In the genomic region with DNA sequence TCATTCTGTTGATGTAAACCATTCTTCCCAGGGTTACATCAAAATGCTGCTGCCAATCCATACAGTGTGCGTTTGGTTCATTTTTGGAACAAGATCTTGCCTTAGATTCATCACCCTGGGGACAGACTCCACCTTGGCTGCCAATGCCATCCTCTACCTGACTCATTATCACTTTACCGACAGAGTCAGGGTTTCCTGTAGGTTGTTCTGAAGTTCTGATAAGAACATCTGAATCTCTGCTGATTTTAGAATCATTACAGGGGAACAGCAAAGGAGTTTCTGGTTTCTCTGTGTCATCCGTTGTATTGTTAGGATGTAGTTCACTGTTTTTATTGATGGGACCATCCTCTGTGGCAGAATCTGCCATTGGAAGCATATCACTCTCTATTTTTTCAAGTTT, we compare ENCODE assay signal across 18 mouse cellular contexts. TPM values are rescaled to one million over a fixed set of nuclear protein-coding genes. Genes with fewer than 3 reads are reported as not detected.
"Had no signal": no experiment of that assay in that cellular context is flagged by ENCODE, and none has a peak within 500 bp of the region (broad histone marks: within the 10 kb centered on the region; RNA-seq: fewer than 3 reads in every experiment).

No protein-coding gene starts in this region.

- H3K9me3 ChIP-seq: lung, embryonic 15.5 days; midbrain, embryonic 13.5 days; midbrain, embryonic 15.5 days; neural tube, embryonic 12.5 days had no signal

- H3K27me3 ChIP-seq: lung, embryonic 15.5 days; megakaryocyte, embryonic 14.5 days; midbrain, embryonic 13.5 days; midbrain, embryonic 15.5 days; neural tube, embryonic 12.5 days had no signal

- H3K9ac ChIP-seq: lung, embryonic 15.5 days; midbrain, embryonic 13.5 days; midbrain, embryonic 15.5 days; neural tube, embryonic 12.5 days had no signal

- H3K4me3 ChIP-seq: lung, embryonic 15.5 days; megakaryocyte, embryonic 14.5 days; midbrain, embryonic 13.5 days; midbrain, embryonic 15.5 days; neural tube, embryonic 12.5 days had no signal

- H3K4me2 ChIP-seq: lung, embryonic 15.5 days; midbrain, embryonic 11.5 days; midbrain, embryonic 13.5 days; midbrain, embryonic 15.5 days; neural tube, embryonic 12.5 days had no signal

- DNase-seq: lung, adult 2 months; lung, postnatal 14 days; lung, postnatal 36 days; right cerebral cortex, postnatal 14 days; thymus, adult 18-20 months; thymus, postnatal 14 days; thymus, postnatal 36 days had no signal

- H3K27ac ChIP-seq: lung, embryonic 15.5 days; macrophage; midbrain, embryonic 13.5 days; midbrain, embryonic 15.5 days; neural tube, embryonic 12.5 days had no signal

- H3K36me3 ChIP-seq: lung, embryonic 15.5 days; midbrain, embryonic 13.5 days had no signal

- ATAC-seq: lung, postnatal 0 days; midbrain, embryonic 13.5 days; midbrain, embryonic 15.5 days had no signal

RNA-seq across cellular contexts. Expression of a gene that starts 22.1 kb away (rescaled TPM):
- total RNA-seq: megakaryocyte progenitor cell, adult 5-6 weeks; monocyte, adult 5-6 weeks; neutrophil, adult 5-6 weeks had no signal
- polyA plus RNA-seq: macrophage had no signal
